Mouse (Mus musculus) T-helper 17 cell (primary cell): ENCODE data around the gene Lin28a.

ENCODE experiments used
- in situ Hi-C, 2 experiments: fragments of 300-600 bp; cut with MboI, MseI; formaldehyde crosslinking; loops; 1 replicate in 1 of 2; 2 replicates in 1 of 2; pipeline ENCODE4 v1.15.1; 2025; ENCODE audit warnings: high pct_unique_total_duplicates in 2 of 2

Gene Lin28a

DNA sequence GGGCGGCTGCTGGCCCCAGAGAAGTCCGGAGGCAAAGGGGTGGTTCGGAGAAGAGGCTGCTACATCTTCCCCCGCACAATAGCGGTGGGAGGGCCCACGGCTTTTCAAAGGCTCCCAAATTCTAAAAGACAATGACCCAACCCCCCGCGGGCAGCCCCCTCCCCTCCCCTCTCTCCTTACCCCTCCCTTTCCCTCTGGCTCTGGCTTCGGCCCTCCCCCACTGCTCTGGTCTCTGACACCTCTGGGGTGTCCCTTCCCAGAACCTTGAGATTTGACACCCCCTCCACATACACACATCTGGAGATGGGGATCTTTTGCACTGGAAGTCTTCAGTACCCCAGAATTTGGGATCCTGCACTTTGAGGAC lies at the start of gene Lin28a:
Lin28a (minus strand) TSS at position 63 of the 367 bp plus-strand sequence.
- in situ Hi-C loops, result no loop called here

DNA sequence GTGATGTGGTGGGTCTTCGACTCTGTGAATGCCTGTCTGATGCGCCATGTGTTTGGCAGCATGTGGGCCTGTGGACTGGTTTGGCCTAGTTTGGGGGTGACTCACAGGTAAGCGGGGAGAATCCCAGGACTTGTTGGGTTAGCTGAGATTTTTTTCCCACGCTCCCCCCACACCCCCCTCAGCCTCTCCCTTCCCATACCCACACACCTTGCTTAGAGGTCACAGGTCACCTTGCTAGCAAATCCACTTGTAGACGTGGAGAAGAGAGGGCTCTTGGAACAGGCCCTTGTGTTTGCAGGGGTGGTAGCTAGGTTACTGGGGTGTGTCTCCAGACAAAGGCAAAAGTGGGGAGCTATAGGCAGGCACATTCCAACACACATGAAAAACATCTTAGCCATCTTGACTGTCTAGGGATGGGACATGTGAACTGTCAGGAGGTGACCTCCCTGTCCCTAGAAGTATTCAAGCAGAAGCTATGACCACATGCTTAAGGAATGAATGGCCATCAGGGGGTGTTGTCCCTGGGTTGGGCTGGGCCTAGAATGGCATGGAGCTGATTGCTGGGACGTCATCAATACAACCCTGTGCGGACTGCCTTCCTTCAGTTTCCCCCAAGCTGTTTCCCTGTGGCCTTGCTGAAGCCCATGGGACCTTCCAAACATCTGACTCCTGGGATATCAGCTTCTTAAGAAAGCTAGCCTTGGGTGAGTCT lies 49.3 kb upstream of the Lin28a start:
- in situ Hi-C loops, result no loop called here

DNA sequence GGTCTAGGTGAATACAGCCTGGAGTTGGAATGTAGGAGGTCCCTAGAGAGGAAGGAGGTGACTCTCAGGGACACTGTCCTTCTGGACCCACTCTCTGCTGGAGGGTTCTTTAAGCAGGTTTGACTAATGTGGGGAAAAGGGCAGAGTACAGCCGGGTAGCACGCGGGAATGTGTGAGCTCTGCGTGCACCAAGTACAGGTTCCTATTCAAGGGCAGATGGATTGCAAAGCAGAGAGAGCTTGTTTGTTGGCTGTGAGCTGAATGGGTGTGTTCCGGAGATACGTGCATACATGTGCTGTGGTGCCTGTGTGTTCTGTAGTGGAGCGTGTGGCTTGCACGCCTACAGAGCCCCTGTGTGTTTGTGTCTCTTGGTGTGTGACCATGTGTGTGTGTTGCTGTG lies 48.7 kb upstream of the Lin28a start:
- in situ Hi-C loops, result no loop called here

DNA sequence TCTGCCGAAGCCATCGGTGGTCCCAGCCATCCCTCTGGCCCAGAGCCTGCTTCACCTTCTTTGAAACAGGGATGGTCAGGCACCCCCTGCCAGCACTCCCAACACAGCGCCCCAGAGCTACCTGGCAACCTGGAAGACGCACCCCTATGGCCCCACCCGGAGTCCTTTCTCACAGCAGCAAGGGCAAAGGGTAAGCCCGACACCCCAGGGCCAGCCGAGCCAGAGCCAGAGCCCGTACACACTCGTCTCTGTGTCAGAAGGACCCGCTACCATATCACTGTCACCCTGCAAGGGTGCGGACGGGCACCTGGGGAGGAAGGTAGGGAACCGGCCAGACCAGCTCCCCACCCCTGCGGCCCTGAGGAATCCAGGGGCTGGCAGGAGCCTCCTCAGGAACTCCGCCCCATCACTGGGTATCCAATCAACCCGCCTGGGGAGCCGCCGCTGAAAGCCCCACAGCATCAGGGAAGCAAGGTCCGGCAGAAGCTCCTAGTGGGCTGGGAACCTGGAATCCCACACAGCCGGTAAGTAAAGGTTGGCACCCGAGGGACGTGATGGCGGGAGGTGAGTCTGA lies 46.9 kb upstream of the Lin28a start:
- in situ Hi-C loops, result no loop called here

DNA sequence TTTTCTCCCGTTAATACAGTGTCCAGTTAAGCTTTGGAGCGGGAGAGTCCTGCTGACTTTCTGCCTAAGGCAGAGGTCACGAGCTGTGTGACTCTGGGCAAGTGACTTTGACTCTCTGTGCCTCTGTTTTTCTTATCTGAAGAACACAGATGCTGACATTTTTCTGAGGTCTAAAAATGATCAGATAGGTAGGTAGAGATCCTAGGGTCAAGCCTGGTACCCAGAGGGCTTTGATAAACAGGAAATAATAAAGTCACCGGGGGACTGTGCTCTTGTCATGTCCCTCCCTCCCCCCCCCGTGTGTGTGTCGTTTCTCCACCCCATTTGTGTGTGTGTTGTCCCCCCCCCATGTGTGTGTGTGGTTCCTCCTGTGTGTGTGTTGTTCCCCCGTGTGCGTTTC lies 43.9 kb upstream of the Lin28a start:
- in situ Hi-C loops, result no loop called here

DNA sequence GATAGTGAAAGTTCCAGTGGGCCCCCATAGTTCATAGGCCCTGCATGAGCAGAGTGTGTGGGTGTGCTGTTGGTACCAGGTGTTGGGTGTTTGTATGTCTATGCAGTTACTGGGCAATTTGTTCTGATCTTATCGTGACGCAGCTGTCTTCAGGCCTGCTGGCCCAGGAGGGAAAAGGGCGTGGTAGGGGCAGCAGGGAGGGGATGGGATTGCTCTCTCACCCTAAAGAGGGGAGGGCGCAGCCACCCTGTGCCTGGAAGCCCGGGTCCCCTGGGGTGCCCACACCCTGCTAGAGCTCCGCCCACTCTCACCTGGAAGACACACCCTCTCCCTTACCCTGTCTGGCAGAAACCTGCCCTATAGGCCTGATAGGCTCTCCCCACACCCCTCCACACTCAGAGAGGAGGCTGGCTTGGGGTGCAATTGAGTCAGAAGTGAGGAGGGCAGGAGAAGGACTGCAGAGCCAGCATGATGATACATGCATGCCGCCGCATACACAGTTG lies 43.4 kb upstream of the Lin28a start:
- in situ Hi-C loops, result no loop called here

DNA sequence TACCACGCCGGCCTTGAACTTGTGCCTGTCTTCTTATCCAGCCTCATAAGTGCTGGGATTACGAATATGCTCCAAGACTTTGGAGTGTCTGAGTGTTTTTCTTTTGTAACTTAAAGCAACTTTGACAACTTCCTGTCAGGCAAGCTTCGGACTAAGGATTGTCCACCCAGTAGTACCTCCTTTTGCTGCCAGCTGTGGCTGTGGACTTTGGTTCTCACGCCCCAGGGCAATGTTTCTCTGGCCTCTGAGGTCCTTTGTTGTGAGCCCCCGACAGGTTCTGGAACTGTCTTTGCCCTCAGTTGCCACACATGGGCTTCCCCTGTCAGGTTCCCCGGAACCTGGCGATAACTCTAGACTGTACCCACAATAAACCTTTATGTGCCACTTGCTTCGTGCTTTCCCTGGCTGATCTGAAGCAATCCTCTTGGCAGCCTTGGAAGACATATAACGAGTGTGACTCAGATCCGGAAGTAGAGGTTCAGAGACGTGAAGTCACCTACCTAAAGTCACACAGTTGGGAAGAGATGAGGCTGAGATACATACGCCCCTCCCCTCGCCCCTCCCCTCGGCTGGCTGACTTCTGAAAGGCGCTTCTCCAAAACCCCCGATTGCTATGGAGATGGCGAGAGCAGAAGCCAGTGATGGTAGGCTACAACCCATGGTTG lies 42.7 kb upstream of the Lin28a start:
- in situ Hi-C loops, result no loop called here

DNA sequence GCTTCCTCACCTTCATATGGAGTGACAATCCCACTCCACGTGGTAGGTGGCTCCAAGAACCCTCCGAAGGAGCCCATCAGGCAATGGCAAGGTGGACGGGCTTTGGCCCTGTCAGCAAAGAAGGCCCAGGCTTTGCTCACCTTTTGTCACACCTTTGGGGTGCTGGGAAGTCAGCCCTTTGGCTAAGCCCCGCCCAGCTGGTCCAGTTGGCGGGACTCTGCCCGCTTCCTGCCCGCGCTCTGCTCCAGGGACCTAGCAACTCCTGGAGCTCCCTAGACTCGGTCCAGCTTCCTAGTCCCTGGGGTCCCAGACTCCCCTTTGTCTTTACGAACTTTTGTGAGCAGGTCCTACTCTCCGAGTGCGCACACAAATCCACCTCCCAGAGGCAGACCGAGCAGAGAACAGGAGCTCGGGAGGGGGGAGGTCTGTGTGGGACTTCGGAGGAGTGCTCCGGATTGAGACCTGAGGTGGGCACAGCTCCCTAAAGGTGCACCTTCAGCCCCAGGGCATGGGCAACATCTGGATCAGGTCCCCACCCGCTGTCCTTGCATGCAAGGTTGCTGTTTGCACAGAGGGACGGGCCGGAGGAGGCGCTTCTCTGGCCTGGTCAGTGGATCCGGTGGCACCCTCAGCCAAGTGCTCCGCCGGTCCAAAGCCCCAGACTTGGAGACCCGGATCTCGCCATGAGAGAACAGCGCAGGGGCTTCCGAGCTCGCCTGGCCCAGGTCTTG lies 41.7 kb upstream of the Lin28a start, which contains the start of gene Crybg2:
Crybg2 (plus strand) TSS at position 681 of the 731 bp plus-strand sequence.
- in situ Hi-C loops, result no loop called here

DNA sequence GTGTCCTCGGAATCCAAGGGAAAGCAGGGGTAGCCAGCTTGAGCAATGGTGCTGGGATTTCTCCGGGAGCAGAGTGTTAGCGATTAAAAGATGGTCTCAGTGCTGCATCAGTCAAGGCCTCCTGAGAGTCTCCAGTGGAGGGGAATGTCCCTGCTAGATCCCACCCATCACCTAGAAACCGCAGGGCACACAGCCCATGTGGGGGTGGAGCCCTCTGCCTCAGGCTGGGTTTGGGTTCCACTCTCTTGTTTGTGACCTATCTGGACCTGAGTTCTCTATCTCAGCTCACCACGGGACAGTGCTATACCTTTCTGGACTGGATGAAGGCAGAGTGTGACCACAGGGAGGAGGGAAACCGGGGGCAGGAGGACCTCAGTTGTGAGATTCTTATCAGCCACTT lies 40.3 kb upstream of the Lin28a start:
- in situ Hi-C loops, result no loop called here

DNA sequence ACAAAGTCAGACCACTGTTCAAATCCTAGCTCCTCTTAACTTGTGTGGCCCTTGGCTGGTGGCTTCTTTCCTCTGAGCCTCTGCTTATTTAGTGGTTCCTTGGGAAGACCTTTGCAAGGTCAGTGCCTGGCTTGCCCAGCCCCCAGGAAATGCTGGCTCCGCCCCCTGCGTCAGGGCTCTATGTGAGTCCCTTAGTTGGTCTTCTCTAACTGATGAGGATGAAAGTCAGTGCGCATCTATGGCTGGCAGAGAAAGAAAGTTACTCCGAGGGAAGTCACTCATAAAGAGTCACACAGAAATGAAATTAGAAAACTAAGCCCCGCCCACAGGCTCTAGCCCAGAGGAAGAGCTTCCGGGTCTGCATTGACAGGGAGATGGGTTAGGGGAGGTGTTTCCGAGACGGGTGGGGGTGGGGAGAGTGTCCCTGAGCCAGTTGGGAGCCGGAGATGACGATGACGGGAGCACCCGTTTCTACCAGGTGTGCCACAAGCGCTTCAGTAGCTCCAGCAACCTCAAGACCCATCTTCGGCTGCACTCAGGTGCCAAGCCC lies 39.6 kb upstream of the Lin28a start:
- in situ Hi-C loops, result no loop called here

DNA sequence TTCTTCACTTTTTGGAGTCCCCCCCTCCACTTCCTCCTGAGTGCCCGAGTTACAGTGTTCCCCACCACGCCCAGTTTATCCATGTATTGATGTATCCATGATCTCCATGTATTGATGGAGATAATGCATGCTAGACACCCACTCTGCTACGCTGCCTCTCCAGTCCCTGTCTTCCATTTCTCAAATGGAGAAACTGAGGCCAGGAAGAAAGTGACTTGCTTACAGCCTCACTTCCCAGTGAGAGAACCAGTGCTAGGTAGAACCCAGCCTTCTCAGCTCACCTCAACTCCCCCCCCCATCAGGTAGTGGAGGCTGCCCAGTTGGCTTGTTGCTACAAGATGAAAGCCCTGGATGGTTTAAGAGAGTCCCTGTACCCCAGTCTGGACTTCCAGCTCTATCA lies 34.9 kb upstream of the Lin28a start, which contains the start of gene Zfp683:
Zfp683 (plus strand) TSS at position 301 of the 400 bp plus-strand sequence.
- in situ Hi-C loops, result no loop called here

DNA sequence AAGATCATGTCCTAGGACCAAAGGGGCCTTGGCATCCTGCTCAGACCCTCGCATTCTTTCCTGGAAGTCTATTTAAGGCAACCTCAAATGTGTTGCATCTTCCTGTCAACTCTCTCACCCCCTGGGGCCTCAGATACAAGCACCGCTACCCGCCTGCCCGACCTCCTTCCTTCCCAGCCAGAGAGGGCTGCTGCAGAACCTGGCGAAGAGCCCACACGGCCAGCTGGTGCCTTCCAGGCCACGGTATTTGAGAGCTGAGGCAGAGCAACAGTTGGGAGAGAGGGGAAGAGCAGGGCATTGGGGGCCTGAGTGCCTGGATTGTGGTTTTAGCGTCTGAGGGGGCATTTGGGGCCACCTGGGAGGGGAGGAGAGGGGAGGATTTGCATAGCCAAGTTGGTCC lies 33.9 kb upstream of the Lin28a start:
- in situ Hi-C loops, result no loop called here

DNA sequence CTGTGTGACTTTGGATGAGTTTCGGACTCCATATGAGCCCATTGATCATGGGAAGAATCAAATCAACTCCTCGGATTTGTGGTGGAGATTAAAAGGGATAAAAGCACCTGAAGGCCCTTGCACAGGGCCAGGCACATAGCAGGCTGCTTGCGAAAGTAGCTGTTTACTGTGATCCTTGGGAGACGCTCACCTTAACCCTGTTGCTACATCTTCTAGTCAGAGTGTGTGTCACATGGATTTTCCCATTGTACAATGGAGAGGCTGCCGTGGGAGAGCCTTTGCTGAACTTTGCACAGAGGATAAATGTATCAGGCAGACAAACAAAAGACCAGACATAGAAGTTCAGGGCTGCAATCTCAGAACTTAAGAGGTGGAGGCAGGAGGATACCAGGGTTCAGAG lies 33.3 kb upstream of the Lin28a start:
- in situ Hi-C loops, result no loop called here

DNA sequence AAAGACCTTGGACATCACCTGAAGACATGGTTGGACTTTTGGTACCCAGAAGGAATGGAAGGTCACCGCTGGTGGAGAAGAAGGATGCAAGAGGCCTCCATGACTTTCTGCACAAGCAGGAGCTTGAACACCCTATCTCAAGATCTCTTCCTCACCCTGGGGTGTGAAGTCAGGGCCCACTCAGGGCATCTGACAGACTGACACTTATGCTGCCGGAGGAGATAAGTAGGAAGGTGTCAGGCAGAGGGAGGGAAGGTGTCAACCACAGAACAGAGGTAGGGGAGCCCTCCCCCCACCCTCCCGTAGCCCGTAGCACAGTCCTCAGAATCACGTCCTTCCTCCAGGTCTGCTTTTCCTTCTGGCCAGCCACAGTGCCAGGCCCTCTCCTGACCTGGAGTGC lies 29.0 kb upstream of the Lin28a start:
- in situ Hi-C loops, result no loop called here

DNA sequence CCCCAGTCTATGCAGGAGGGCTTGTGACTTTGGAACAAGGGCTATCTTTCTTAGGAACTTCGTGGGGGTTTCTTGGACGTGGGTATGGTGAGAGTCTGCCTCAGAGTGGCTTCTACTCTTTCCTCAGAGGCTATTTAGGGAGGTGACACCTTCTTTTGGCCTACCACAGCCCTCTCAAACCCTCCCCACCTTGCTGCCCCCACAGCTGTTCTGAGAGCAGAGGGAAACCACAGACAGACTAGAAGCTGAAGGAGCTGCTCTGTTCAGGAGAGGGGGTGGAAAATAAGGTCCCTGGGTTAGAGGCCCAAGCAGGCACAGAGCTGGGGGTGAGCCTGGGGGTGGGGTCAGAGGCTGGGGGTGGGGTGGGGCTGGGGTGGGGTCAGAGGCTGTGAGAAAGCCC lies 24.4 kb upstream of the Lin28a start:
- in situ Hi-C loops, result no loop called here

DNA sequence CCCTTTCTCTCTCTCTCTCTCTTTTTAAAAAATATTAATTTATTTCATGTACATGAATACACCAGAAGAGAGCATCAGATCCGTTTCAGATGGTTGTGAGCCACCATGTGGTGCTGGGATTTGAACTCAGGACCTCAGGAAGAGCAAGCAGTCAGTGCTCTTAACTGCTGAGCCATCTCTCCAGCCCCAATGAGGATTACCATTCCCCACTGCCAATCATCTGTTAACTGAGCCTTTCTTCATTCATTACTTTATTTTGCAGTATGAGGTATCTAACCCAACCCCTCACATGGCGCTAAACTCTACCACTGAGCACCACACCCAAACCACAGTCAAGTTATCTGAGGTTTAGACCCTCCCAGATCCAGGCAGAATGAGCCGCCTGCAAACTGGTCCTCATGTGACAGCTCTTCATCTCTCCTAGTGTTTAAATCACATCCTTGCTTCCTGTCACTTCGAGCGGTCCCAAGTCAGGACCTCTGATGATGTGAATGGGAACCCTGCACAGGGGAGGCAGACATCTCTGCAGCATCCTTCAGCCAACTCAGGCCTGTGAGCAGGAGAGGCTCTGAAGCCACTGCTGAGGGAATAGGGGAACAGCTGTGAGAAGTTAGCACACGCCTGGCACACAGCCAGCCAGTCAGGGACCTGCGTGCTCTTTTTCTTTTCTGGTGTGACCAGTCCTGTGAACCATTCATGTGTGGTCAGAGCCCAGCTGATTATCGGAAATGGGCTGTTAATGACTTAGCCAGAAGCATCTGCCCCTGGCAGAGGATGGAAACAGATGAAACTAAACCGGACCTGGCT lies 22.9 kb upstream of the Lin28a start:
- in situ Hi-C loops, result no loop called here

DNA sequence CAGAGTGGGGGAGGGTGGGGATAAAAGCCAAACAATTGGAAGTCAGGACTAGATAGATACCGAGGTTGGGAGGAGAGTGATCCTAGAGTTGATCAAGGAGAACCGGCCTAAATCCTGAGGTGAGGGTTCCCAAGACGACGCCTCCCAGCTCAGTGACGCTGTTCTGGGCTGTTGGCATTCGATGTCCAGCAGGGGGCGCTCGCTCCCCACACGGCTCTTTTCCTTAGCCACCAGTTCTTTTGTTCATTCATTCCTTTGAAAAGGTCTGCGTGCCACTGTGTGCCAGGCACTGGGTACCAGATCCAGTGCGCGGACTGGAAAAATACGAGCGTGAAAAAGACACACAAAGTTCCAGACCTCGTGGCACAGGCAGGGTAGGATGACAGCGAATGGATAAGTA lies 17.3 kb upstream of the Lin28a start:
- in situ Hi-C loops, result loop anchor here (5.0 kb wide), 3 partner anchors 41 to 91 kb away; partner anchors contain the start of gene Sh3bgrl3 (in 1 of the 2)

DNA sequence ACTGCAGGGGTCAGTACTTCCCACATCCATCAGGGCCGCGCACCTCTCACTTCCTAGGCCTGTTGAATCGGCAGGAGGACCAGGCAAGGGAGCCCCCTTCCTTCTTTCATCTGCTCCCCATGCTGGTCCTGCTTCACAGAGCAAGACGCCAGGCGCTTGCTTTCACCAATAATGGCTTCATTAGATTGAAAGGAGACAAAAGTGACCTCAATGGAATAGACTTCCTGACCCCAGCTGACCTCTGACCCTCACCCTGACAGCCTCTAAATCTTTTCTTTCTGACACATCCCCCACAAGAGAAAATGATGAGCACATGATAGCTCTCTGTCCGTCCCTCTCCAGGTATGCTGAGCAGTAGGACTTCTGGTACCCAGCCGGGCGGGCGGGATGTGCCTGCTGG lies 7.2 kb upstream of the Lin28a start:
- in situ Hi-C loops, result no loop called here

DNA sequence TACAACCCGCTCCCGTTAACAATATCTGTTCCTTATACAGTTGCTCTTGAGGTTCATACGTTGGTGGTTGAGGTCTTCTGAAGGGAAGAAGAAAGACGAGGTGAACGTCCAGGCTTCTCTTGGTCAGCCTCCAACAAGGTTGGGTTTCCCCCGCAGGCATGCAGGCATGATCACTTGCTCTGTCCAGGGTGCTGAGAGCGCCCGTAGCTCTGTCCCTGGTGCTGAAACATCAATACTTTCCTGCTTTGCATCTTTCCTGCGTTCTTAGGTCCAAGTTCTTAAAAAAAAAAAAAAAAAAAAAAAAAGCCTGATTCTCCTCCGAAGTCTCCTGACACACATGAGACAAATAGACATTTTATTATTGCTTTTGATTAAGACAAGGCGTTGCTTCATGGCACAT lies 2.0 kb upstream of the Lin28a start:
- in situ Hi-C loops, result no loop called here

DNA sequence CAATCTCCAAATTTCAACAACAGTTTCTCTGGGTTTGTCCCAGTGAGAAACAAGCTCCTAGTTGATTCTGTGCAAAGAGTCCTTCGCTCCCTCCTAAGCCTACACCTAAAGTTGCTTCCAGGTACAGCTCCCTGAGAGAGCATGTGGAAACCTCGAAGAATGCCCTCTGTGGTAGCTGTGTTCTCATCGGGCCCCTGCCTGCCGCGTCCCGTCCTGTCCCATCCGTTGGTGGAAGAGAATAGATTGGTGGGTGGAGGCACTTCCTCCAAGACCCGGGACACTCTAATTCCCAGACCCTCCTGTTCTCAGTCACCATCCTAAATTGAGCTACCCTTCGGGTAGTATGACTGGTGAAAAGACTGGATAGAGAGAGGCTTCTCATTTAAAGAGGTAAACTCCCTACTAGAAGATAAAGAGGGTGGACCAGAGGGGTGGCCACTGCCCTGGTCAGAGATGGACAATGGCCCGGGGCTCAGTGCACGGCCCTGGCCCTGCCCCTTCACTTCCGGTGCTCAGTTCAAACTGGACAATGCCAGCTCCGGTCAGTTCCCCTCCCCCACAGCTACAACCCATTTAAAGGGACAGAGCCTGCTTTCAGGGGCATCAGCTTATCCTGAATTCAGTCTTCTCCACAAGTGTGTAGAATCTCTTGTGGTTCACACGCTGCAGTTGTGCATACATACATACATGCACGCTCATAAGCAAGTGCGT lies 1.2 kb upstream of the Lin28a start:
- in situ Hi-C loops, result no loop called here
